Mouse (Mus musculus) liver, embryonic 11.5 days (tissue): ENCODE data around the gene Olfr410. TPM values are rescaled to one million over a fixed set of nuclear protein-coding genes. Genes with fewer than 3 reads are reported as not detected.

Source experiments
- ATAC-seq: fragments of 200-750 bp; cut with Nextera tagmentation; replicated peaks from 2 replicates; pipeline ENCODE4 v1.8.0; 2017; ENCODE audit warnings: moderate number of reproducible peaks, mild to moderate bottlenecking, moderate TSS enrichment, moderate library complexity; ENCODE audit not compliant: low FRiP score
- DNase-seq: peaks from one replicate; pipeline ENCODE4 v3.0.0-alpha.2; 2017; ENCODE audit warnings: low spot score
- H3K27ac ChIP-seq: fragments of 300-500 bp; sonication (generic); 2 replicates; pipeline ENCODE4 v1.5.1; 2014; ENCODE audit warnings: mild to moderate bottlenecking, low read depth, low read length, control low read depth
- H3K27me3 ChIP-seq: fragments of 300-500 bp; sonication (generic); replicated peaks from 2 replicates; pipeline ENCODE4 v1.6.1; 2014; ENCODE audit warnings: low read length, mixed read lengths; ENCODE audit not compliant: control insufficient read depth, insufficient read depth
- H3K36me3 ChIP-seq: fragments of 300-500 bp; sonication (generic); 2 replicates; pipeline ENCODE4 v1.6.1; 2014; ENCODE audit warnings: mild to moderate bottlenecking, low read length, moderate library complexity, mixed read lengths; ENCODE audit not compliant: control insufficient read depth, insufficient read depth
- H3K4me1 ChIP-seq: fragments of 300-500 bp; sonication (generic); replicated peaks from 2 replicates; pipeline ENCODE4 v1.6.1; 2014; ENCODE audit warnings: low read length, mixed read lengths; ENCODE audit not compliant: control insufficient read depth, insufficient read depth
- H3K4me2 ChIP-seq: fragments of 300-500 bp; sonication (generic); 2 replicates; pipeline ENCODE4 v1.6.1; 2014; ENCODE audit warnings: mild to moderate bottlenecking, control low read depth, moderate library complexity
- H3K4me3 ChIP-seq: fragments of 300-500 bp; sonication (generic); 2 replicates; pipeline ENCODE4 v1.5.1; 2014; ENCODE audit warnings: low read depth, low read length, control low read depth
- H3K9ac ChIP-seq: fragments of 300-500 bp; sonication (generic); 2 replicates; pipeline ENCODE4 v1.6.1; 2014; ENCODE audit warnings: low read depth, low read length, control low read depth
- H3K9me3 ChIP-seq: fragments of 300-500 bp; sonication (generic); 2 replicates; pipeline ENCODE4 v1.6.1; 2016; ENCODE audit warnings: low read length, inconsistent platforms, mixed read lengths; ENCODE audit not compliant: control insufficient read depth
- WGBS: fragments of 180-500 bp; shearing (Covaris S2); extraction: QIAGEN DNeasy Blood & Tissue Kit; methylation state at CpG from one replicate; pipeline ENCODE4 v1.1.7; 2014; 5-methylcytosine and 5-hydroxymethylcytosine counted together
- polyA plus RNA-seq: library from polyadenylated mRNA; unstranded; fragments of >200 nt; fragmentation: Nextera tagmentation; extraction: Ambion mirVana; gene quantifications from 2 replicates; pipeline ENCODE4 v1.2.1, GENCODE M21; 2014

The Olfr410 gene
- polyA plus RNA-seq = not detected in 2 replicates

GRCm38 (mm10) chr11:74337931-74338330 is at the start of gene Olfr410:
Olfr410 (minus strand) TSS chr11:74338031.
- Histone ChIP-seq H3K36me3 (no peaks in the 10 kb centered on the region), H3K27me3 (no peaks in the 10 kb centered on the region), H3K4me1 (no peaks in the 10 kb centered on the region), H3K4me3 (no peak within 1 kb of the TSS), H3K9ac (no peak within 1 kb of the TSS), H3K4me2 (no peak within 1 kb of the TSS), H3K27ac (no peak within 1 kb of the TSS), H3K9me3 (no peaks in the 10 kb centered on the region)
- no peak for ATAC-seq
- 70% methylated on average over 6 of the region's 6 CpGs for WGBS
- no peak for DNase-seq

GRCm38 (mm10) chr11:74387203-74387602 is 49.4 kb upstream of the Olfr410 start:
- H3K4me1 ChIP-seq = no peaks in the 10 kb centered on the region
- 74% methylated on average over 5 of the region's 5 CpGs for WGBS
- no peaks in the 10 kb centered on the region for H3K36me3 ChIP-seq
- H3K9ac ChIP-seq = no peak overlapping the region
- DNase-seq (no peak), ATAC-seq (no peak)
- H3K4me3 ChIP-seq = no peak overlapping the region
- no peak overlapping the region for H3K27ac ChIP-seq
- H3K27me3 ChIP-seq = no peaks in the 10 kb centered on the region
- H3K9me3 ChIP-seq = no peaks in the 10 kb centered on the region
- H3K4me2 ChIP-seq = no peak overlapping the region

GRCm38 (mm10) chr11:74385674-74386073 is 47.8 kb upstream of the Olfr410 start:
- no peak overlapping the region for H3K9ac ChIP-seq
- no peak for ATAC-seq

GRCm38 (mm10) chr11:74379166-74379873 is 41.5 kb upstream of the Olfr410 start:
- WGBS = 58% methylated on average over 4 of the region's 4 CpGs
- DNase-seq (no peak), ATAC-seq (no peak)
- Histone ChIP-seq H3K9me3 (no peaks in the 10 kb centered on the region), H3K4me1 (no peaks in the 10 kb centered on the region), H3K4me2 (no peak overlapping the region), H3K27ac (no peak overlapping the region), H3K9ac (no peak overlapping the region), H3K4me3 (no peak overlapping the region), H3K36me3 (no peaks in the 10 kb centered on the region), H3K27me3 (no peaks in the 10 kb centered on the region)

More at GRCm38 (mm10) chr11:74385674-74386073, 47.8 kb upstream of the Olfr410 start:
- Histone ChIP-seq H3K4me1 (no peaks in the 10 kb centered on the region), H3K9me3 (no peaks in the 10 kb centered on the region), H3K27ac (no peak overlapping the region), H3K4me2 (no peak overlapping the region), H3K4me3 (no peak overlapping the region), H3K27me3 (no peaks in the 10 kb centered on the region), H3K36me3 (no peaks in the 10 kb centered on the region)
- no peak for DNase-seq
- 77% methylated on average over 9 of the region's 9 CpGs for WGBS

GRCm38 (mm10) chr11:74376847-74377246 is 39.0 kb upstream of the Olfr410 start:
- no peaks in the 10 kb centered on the region for H3K4me1 ChIP-seq
- 74% methylated on average over 3 of the region's 3 CpGs for WGBS

GRCm38 (mm10) chr11:74371393-74372100 is 33.7 kb upstream of the Olfr410 start:
- Histone ChIP-seq H3K9me3 (no peaks in the 10 kb centered on the region), H3K27me3 (no peaks in the 10 kb centered on the region; the same call in 1 of the 2 replicates), H3K9ac (no peak overlapping the region), H3K4me3 (no peak overlapping the region), H3K4me1 (no peaks in the 10 kb centered on the region), H3K4me2 (no peak overlapping the region), H3K27ac (no peak overlapping the region), H3K36me3 (no peaks in the 10 kb centered on the region)
- ATAC-seq (no peak; the same call in 1 of the 2 replicates), DNase-seq (peak; percentile 65)
- WGBS = 15% methylated on average over 22 of the region's 22 CpGs

More at GRCm38 (mm10) chr11:74376847-74377246, 39.0 kb upstream of the Olfr410 start:
- Histone ChIP-seq H3K4me3 (no peak overlapping the region), H3K27ac (no peak overlapping the region), H3K9me3 (no peaks in the 10 kb centered on the region), H3K9ac (no peak overlapping the region), H3K4me2 (no peak overlapping the region), H3K27me3 (no peaks in the 10 kb centered on the region), H3K36me3 (no peaks in the 10 kb centered on the region)
- DNase-seq (peak; percentile 40), ATAC-seq (no peak; the same call in 1 of the 2 replicates)

- Histone ChIP-seq H3K27ac (no peak within 1 kb of the TSS), H3K4me3 (no peak within 1 kb of the TSS), H3K9ac (no peak within 1 kb of the TSS), H3K9me3 (no peaks in the 10 kb centered on the region), H3K27me3 (no peaks in the 10 kb centered on the region), H3K36me3 (no peaks in the 10 kb centered on the region), H3K4me2 (no peak within 1 kb of the TSS), H3K4me1 (no peaks in the 10 kb centered on the region)
- no peak for ATAC-seq
- 48% methylated on average over 1 of the region's 1 CpGs for WGBS
- DNase-seq = no peak
Observed at GRCm38 (mm10) chr11:74361769-74362168, 23.9 kb upstream of the Olfr410 start, which contains the start of gene Olfr412. Olfr412 (plus strand) TSS chr11:74362069.

- no peaks in the 10 kb centered on the region for H3K27me3 ChIP-seq
- no peaks in the 10 kb centered on the region for H3K36me3 ChIP-seq
- H3K4me1 ChIP-seq = no peaks in the 10 kb centered on the region
- DNase-seq (no peak), ATAC-seq (no peak)
- no peaks in the 10 kb centered on the region for H3K9me3 ChIP-seq
- no peak within 1 kb of the TSS for H3K27ac ChIP-seq
- H3K9ac ChIP-seq = no peak within 1 kb of the TSS
- H3K4me3 ChIP-seq = no peak within 1 kb of the TSS
- no peak within 1 kb of the TSS for H3K4me2 ChIP-seq
- WGBS = 77% methylated on average over 3 of the region's 3 CpGs
Observed at GRCm38 (mm10) chr11:74352550-74352949, 14.7 kb upstream of the Olfr410 start, which contains the start of gene Olfr411. Olfr411 (minus strand) TSS chr11:74352650.
